Mouse (Mus musculus) megakaryocyte progenitor cell, adult 5-6 weeks (primary cell): ENCODE measurements at regions not wholly inside any gene's neighbourhood (a gene's known extent, or its start where the extent isn't known, plus 50 kb on each side); places are given as distances from the start of the nearest gene placed in this dataset.

ENCODE experiments used
- ATAC-seq: replicated peaks from 2 replicates; pipeline ENCODE4 v1.8.0; 2016; ENCODE audit warnings: mild to moderate bottlenecking, moderate TSS enrichment, inconsistent platforms; ENCODE audit not compliant: poor library complexity

- peak; percentile 48 for ATAC-seq
These were observed 149.9 kb upstream of the Veph1 start for GRCm38 (mm10) chr3:66446274-66447159.

DNA sequence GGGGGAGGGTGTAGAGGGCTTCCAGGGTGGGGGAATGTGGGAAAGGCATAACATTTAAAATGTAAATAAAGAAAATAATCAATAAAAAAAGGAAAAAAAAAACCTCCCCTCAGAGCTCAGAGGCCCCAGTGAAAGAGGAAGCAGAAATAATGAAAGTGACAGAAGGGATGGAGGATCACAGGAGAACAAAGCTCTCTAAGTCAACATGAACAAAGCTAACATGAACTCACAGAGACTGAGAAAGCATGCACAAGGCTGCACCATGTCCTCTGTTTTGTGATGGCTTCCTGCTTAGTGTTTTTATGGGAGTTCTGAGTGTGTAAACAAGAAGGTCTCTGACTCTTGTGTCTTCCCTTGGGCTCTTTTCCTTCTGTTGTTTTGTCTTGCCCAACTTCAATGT is 136.6 kb upstream of the Veph1 start:
- no peak for ATAC-seq

DNA sequence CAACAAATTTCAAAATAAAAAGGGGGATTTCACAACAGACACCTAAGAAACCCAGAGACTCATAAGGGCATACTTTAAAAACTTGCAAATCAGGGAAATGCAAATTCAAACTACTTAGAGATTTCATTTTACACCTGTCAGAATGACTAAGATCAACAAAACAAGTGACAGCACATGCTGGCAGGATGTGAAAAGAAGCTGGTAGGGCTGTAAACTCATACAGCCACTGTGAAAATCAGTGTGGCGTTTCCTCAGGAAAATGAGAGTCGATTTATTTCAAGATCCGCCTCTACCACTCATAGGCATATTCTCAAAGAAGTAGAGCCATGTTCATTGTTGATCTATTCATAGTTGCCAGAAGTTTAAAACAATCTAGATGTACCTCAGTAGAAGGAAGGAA is 133.6 kb upstream of the Veph1 start:
- ATAC-seq, result no peak

DNA sequence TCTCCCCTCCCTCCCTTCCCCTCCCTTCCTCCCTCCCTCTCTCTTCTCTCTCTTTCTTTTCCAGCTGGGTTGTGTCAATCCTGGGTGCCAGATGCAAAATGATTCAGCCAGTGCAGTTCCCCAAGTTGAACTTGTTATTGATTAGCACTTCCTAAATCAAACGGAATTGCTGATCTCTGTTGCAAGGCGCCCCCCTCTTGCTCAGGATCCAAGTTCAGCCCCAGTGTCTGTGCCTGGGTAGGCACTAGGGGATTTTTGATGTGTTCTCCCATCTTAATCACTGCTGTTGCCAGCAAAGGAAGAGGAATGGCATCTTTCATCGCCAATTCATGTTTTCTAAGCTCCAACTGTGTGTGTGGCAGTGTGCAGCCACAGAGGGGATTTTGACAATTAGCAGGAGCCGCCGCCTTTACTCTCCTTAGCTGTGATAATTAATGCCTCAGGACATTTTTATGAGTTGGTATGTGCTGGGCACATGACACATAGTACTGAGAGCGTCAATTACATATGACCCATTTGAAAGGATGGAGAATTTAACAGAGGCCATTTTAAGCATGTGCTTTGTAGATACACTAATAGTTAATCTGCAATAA is 125.9 kb upstream of the Veph1 start:
- ATAC-seq, result no peak

DNA sequence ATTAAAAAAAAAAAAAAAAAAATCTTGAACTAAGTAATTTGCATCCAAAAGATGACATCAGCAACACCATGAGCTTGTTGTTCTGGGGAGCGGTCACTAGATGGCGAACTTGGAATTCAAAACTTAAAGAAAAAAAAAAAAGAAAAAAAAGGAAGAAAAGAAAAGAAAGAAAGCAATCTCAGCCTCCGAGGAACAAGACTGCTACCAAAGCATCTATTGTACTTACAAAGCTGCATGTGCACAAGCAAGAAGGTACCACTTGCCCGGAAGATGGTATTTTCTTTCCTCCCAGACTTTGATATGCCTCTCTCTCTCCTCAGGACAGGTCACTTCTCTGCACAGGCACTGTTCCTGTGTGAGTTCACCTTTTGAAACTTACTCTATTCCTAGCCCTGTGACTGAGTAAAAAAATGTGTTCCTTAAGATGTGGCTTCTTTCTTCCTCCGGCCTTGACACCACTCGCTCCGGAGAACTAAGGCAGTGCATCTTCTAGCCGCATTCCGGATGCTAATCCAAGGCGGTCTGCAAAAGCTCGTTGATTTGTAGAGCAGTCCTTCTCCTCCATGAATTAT is 114.2 kb upstream of the Veph1 start:
- peak; percentile 77 for ATAC-seq

DNA sequence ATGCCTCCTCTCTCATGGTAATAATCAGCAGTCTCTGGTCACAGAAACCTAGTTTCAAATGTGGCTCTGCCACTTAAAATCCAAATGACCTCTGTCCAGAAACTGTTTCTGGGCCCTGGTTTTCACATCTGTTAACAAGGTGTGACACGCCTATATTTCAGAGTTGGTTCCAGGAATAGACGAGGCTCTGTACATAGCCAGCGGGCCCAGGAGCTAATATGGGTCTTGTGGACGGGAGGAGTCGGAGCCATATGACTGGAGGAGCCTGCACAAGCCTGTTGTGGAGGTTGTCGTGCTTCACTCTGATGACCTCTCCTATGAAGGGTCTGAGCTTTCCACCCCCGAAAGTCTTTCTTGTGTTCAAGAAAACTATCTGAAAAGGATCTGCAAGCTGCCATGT is 112.2 kb upstream of the Veph1 start:
- no peak for ATAC-seq

DNA sequence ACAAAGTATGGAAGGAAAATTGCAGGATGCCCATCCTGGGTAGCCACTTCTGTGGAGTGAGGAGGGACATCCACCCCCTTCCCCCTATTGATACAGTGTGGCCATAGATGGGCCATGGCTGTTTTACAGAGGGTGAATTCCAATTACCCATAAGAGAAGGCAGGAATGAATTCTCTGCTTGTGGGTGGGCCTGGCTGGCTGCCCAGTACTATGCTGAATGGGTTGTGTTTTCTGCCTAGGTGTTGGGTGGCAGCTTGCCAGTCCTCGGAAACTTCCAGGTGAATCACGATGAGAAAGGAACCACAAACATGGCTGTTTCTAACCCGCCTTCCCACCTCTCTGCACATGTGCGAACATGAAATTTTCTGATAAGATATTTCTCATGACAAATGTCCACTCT is 109.0 kb upstream of the Veph1 start:
- no peak for ATAC-seq

GRCm38 (mm10) chr3:66403707-66404106 is 107.1 kb upstream of the Veph1 start:
- ATAC-seq, result no peak

GRCm38 (mm10) chr3:66400791-66401568 is 104.3 kb upstream of the Veph1 start:
- peak; percentile 76 for ATAC-seq

DNA sequence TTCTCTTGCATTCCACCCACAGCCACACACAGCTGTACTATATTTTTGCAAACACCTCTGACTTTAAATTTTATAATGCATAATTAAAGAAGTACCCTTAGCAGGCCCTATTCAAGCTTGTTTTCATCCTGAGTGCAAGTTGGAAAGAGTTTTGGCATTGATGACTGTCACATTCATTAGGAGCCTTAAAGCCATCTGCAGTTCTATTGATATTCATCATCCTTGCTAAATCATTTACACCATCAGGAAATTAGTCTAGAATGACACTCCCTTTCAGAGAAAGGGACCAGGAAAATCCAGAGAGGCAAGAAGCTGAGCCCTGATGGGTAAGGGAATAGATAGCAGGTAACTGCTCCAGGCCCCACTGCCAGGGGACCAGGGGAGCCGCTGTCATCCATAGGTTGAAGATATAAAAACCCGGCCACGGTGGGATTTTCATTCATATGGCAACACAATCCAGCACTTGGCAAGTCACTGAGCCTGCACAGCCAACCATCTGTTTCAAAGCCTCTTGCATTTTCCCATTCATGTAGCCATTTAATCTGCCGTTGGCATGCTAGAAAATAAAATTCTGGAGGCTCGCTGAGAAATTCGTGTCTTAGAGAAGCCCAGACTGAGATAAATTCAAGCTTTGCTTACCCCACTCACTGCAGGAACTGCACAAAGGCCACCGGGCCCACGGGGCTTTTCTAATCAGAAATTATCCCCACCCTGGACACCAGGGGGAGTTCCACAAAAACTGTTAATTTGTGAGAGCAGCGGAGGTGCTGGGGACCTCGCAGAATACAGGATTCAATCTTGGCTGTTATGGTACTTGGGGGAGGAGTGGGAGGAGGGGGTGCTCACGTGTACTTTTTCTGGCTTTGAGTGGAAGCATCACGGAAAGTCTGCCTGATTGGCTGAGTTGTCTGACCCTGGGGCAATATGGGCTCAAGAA is 101.8 kb upstream of the Veph1 start:
- no peak; the same call in 1 of the 2 replicates for ATAC-seq

DNA sequence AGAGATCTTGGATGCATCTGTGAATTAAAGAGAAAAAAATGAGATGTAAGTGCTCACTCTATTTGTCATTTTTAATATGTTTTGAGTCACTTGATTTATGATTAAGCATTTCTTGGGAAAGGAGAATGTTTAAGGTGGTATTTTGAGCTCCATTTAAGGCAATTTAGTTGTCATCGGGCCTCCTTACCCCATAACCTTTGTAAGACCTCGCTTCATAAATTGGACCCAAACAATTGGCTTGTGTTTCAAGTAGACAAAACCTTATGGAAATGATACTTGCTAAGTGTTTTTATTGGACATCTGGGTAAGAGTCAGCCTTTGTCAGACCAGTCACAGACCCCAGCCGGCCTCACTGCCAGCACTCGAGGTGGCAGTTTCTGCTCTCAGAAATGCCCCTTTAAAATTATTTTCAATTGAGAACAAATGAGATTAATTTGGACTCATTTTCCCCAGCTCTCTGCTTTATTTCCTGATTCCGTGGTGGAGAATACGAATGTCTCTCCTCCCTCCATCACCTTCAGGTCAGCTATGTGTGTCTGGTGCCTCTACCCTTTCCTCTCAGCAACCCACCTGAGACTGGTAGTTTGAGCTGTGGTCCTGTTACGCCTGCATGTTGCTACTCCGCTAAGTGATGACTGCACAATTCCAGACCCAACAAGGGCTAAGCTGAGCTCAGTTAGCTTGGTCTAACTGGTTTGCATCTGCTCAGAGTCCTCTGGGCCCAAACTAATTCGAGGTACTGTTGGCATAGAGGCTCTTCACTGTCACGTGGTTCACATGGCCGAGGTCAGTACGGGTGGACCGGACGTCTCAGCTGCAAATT is 78.7 kb upstream of the Veph1 start:
- ATAC-seq, result no peak

- ATAC-seq, result no peak
These were observed 78.0 kb upstream of the Veph1 start for GRCm38 (mm10) chr3:66374603-66375002.

- ATAC-seq, result no peak
These were observed 77.4 kb upstream of the Veph1 start for GRCm38 (mm10) chr3:66373807-66374575.
